Mouse (Mus musculus): Measurements from ENCODE around the gene Tmem52b.
A peak's percentile ranks its signal among the peaks of the same experiment; 100 is the strongest.
"Not testable (repeated sequence)": the region's sequence is repeated elsewhere in the genome, so short reads cannot be mapped to it uniquely, and the experiment has no call there.

The Tmem52b gene

GRCm38 (mm10) chr6:129512367-129512766 is at the start of gene Tmem52b:
TSS of gene Tmem52b (plus strand) at chr6:129512555.
- DNase-seq (ENCODE audit: low spot score): no peak

GRCm38 (mm10) chr6:129471386-129471785 is 41.0 kb upstream of the Tmem52b start:
- no peak for DNase-seq (ENCODE audit: low spot score)

DNA sequence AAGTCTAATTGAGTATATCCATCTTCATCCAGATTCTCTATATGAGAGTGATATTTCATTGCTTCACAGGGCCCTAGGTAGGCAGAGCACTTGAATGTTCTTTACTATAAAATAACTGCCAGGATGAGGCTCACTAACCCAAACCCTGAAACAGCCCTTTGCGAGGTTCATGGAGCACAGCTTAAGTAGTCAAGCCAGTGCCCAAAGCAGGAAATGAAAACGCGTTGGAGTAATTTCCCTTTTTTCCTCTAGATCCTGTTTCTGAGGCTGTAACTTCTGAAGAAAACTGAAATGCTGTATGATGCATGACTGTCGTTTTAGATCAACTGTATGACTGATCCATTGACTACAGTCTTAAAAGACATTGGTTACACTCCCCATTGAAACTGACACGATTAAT is 39.7 kb upstream of the Tmem52b start:
- no peak for DNase-seq (ENCODE audit: low spot score)

DNA sequence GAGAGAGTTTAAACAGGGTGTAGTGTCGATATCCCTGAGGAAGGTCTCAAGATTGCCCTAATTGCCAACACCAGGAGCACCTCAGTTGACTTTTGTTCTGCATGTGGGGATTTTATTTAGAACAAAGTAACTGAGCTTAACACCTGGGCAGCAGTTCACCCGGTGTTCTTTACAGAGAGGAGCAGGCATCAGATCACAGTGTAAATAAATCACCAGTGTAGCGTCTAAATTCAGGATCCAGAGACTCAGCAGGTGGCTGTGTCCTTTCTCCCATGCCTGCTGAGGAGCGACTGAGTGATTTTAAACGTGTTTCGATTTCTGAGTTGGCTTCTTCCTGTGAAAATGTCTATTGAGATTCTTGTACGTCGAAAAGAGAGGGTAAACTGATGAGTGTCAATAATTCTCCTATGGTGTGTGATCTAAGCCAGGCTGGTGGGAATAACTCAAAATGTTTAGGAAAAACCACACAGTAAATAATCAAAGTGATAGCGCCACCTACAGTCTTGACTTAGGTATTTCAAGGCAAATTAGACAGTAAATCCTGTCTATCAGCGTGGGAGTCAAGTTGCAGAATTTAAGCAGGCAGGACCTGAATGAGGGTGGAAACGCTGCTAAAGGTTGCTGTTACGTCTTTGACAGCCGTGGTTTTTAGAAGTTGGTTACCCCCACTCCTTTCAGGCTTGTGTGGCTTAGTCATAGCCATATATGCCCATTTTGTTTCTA is 35.8 kb upstream of the Tmem52b start:
- DNase-seq (ENCODE audit: low spot score): peak; percentile 35

DNA sequence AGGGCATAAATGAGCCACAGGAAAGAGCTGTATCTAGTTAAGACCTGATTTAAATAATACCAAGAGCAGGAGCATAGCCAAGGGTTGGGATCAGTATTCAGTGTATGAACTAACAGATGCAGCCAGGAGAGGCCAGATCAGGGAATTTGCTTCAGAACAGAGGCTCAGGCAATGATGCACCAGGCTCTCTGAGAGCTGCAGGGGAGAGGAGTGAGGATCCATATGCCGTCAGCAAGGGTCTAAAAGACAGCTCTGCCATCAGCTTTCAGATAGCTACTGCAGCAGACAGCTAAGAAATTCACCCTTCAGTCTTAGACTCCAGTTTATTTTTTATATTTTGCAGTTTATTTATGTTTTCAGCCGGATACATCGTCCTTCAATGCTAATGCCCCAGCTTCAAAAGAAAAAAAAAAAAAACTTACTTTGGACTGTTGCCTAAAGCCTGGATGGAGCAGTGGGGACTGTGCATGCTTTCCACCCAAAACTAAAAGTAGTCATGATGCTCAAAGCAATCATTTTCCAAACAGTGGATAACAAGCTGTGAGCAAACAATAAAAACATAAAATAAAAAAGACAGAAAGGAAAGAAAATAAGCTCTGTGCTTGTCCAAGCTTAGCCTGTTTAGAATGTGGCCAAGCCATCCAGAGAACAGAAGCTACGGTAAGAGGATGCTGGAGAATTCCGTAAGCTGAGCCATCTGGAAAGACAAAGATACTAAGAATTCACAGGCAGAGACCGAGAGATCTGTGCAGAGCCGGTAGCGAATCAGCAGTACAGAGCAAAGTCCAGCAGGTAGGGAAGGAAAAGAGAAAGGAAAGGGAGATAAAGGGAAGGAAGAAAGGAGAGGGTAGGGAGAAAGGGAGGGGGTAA is 32.0 kb upstream of the Tmem52b start:
- DNase-seq (ENCODE audit: low spot score): peak; percentile 42

DNA sequence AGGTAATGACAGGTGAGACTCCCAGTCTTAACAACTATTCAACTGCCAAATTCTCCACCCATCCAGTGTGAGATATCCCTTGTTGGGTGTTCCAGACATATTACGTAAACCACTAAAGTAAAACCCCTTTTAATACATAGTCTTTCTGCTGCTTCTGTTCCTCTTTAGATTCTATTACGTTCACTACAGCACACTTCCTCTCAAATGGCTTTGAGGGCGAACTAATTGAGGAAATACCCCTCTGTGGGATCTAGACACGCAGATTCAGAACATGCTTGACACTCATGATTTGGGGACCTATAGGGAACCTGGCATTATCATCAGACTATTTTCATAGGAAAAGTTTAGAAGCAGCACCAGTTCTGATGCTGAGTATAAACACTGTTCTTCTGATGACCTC is 17.4 kb upstream of the Tmem52b start:
- no peak for DNase-seq (ENCODE audit: low spot score)

- no peak for DNase-seq (ENCODE audit: low spot score)
Measured at GRCm38 (mm10) chr6:129497345-129498218, 14.8 kb upstream of the Tmem52b start.

DNA sequence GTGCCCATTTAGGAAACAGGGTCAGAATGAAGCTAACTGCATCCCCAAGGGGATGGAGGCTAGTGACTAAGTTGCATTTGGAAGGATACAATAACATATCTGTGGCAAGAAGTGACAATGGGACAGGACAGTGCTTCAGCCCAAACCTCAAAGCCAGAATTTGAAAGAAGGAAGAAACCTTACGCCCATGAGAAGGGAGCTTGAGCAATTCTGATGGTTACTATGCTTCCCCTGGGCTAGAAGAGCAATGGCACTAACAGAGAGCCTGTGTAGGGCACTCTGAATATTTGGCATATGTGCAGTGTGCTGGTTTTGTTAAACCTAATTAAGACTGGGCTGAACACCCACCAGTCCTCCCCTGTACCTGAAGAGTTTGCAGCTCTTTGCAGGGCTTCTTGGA is 12.8 kb upstream of the Tmem52b start:
- not testable (repeated sequence) for DNase-seq (ENCODE audit: low spot score)

DNA sequence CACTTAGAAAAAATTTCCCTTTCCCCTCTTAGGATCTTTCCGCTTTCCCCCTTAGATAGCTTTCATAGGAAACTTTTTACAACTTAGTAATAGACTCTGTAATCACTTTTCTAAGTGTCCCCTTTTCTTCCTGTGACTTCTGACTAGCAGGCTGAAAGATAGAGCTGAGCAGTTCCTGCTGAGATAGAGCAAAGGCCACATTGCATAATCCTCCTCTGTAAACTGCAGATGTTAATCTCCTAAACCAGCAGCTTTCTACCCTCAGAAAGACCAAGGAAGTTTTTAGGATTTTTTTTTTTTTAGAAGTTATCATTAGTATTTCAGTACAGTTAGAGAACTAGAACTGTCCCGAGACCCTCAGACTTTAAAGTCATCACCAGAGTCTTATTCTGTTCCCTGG is 8.9 kb upstream of the Tmem52b start:
- DNase-seq (ENCODE audit: low spot score): no peak

DNA sequence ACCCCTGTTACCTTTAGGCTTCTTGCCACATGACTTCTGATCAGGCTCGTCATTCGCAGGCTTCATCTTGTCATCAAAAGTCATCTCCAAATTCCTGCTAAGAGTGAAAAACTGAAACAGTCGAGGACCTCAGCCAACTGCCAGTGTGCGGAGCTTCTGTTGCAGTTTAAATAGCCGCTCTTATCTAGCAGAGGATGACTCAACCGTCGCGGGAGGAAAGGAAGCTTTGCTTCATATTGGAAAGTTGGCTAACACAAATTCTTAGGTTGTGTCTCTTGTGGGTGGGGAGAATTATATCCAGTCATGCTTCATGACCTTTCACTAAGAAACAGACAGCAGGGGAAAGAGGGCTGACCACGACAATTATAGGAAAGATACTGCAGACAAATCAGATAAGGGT is 5.3 kb upstream of the Tmem52b start, which contains the start of gene Olr1:
TSS of gene Olr1 (minus strand) at position 142 of the 400 bp plus-strand sequence.
- no peak for DNase-seq (ENCODE audit: low spot score)

- no peak for DNase-seq (ENCODE audit: low spot score)
Measured at GRCm38 (mm10) chr6:129510120-129510911, 2.0 kb upstream of the Tmem52b start.

DNA sequence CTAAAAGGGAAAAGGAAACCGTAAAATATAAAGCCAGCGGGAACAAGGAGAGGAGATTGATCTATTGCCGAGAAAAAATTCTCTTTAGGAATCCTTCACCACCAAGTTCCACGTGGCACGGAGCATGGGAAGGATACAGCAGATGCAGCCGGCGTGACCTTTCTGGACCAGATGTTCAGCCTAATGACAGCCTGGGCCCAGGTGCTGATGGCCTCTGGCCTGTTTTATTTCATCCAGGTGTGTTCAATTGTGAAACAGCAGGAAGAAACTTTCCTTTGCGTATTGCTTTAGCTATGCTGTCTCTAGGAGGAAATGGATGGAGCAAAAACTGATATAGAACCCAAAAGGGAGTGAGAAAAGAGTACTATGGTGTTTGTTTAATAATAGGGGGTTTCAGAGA is 513 bp downstream of the Tmem52b start:
- no peak for DNase-seq (ENCODE audit: low spot score)

DNA sequence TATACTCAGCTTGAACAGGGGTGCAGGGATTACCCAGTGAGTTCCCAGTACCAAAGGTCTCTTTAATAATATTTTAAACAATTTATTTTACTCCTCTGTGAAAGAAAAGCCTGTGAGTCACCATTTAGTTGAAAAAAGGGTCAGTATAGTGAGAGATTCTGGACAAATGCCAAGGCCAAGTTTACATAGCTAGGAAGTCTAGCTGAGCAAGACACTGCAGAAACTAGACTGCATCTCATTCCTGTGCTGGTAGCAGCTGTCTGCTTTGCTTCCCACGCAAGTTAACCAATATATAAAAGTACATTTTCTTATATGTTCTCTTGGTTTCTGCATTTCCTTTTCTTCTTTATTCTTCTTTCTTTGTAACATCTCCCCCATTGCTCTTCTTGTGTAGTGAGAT is 1.1 kb downstream of the Tmem52b start:
- no peak for DNase-seq (ENCODE audit: low spot score)

DNA sequence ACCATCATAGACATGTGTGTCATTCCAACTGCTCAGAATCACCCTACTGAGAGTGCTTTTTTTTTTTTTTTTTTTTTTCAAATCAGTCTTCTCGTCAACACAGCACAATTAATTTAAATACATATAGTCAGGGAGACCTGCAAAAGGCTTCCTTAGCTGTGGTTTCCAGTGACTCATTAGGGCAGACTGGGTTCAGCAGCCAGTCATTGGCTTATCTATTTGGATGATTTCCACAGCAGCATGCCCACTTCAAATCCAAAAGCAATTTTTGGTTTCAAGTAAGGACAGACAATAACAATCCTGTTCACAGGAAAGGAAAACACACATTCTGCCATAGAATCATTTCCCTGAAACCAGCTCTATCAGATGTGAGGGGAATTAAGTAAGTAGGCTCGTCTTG is 2.0 kb downstream of the Tmem52b start:
- no peak for DNase-seq (ENCODE audit: low spot score)

DNA sequence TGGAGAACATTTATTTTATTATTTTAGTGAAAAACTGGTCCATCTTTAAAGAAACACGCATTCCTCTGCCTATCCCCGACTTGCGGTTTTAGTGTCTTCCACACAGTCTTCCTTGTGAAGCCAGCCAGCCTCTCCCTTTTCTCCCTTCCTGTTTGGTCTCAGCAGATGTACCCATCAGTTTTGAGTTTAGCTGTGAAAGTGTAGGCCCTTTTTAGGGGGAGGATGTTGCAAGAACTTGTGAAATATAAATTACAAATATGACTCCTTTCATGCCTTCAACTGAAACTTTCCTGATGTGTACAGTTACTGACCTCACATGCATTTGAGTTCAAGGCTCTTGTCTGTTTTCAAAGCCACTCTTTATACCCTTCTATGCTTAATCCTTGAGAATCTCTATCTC is 2.7 kb downstream of the Tmem52b start:
- DNase-seq (ENCODE audit: low spot score): no peak

DNA sequence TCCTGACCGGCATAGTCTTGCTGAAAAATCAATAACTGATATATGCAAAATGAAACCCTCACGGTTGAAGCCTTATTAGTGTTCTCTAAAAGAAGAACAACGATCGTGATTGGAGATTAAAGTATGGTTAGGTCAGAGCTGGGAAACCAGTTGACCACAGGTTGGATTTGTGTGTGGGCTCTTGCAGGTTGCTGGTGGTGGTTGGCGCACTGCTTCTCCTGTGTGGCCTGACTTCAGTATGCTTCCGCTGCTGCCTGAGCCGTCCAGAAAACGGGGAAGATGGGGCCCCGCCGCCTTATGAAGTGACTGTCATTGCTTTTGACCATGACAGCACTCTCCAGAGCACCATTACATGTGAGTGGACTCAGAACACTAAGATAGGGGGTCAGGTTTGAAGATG is 4.0 kb downstream of the Tmem52b start:
- DNase-seq (ENCODE audit: low spot score): no peak

GRCm38 (mm10) chr6:129517752-129518408 is 5.5 kb downstream of the Tmem52b start:
- DNase-seq (ENCODE audit: low spot score): no peak

GRCm38 (mm10) chr6:129526069-129526468 is 13.7 kb downstream of the Tmem52b start:
- DNase-seq (ENCODE audit: low spot score): no peak

GRCm38 (mm10) chr6:129527416-129527815 is 15.1 kb downstream of the Tmem52b start:
- no peak for DNase-seq (ENCODE audit: low spot score)

- DNase-seq (ENCODE audit: low spot score): no peak
Measured at GRCm38 (mm10) chr6:129529605-129530004, 17.2 kb downstream of the Tmem52b start.

- no peak for DNase-seq (ENCODE audit: low spot score)
Measured at GRCm38 (mm10) chr6:129530261-129530660, 17.9 kb downstream of the Tmem52b start.

All from layer of hippocampus, adult 9-10 months (tissue).